Mouse (Mus musculus): ENCODE results near the gene Dolpp1.
A peak's percentile ranks its signal among the peaks of the same experiment; 100 is the strongest.

Gene Dolpp1

DNA sequence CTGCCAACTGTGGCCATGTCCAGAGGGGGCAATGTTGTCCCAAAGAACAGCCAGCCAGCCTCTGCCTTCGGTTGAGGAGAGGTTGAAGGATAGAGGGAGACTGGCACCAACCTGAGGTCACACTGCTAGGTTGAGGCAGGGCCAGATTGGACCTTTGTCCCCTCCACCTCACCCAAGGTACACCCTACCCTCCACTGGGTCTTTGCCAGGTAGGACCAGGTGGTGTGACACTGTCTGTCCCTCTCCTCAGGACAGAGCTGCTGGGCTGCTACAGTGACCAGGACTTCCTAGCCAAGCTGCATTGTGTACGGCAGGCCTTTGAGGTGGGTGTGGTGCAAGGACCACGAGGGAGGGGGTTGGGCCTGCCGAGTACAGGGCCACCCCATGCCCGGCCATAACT is 14.3 kb upstream of the Dolpp1 start:
- DNase-seq (ENCODE audit: low read depth, low spot score), result no peak

DNA sequence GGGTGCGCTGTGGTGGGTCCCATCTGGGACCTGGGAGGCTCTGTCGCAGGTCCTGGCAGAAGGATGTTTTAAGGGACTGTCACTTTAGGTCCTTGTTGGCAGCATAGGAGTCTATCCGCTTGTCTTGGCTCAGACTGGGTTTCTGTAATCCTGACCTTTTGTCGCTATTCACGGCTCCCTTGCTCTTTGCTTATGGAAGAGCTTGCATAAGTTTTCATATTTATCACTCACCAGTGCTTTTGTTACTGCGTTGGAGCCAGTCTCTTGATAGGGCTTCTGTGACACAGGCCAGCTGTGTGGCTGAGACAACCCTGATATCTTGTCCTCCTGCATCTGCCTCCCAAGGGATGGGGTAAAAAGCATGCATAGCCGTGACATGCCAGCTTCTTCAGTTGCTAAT is 12.7 kb upstream of the Dolpp1 start:
- DNase-seq (ENCODE audit: low read depth, low spot score), result no peak

DNA sequence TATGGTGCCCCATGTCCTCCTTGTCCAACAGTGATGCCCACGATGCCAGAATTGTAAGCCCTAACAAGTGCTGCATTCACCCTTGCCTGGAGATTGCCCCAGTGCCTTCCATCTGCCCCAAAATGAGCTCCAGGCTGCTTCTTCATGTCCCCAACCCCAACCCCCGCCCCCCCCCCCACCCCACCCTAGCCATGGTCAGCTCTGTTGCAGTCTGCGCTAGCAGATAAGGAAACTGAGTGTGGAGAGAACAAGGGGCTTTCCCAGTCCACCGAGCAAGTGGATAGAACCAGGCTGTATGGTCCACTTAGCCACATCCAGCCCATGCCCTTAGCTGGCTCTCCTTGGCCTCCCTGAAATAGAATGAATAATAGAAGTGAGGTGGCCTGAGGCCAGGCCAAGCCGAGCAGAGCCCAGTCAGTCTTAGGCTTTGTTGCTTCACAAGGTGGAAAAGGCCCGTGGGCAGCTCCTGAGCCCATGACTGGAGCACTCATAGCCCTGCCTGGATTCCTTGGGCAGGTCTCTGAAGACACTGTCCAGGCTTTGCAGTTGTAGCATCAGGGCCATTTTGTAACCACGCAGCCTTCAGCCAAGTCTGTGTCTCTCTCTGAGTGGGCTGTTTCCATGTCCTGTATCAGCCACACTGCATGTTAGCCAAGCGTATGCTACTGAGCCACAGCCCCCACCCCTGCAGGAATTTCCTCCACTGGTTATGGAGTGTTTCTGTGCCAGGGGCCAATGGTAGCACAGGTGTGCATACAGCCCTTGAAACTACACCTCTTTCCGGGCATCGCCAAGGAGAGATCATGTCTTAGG is 11.3 kb upstream of the Dolpp1 start:
- no peak for DNase-seq (ENCODE audit: low read depth, low spot score)

- no peak for DNase-seq (ENCODE audit: low read depth, low spot score)
These were observed 10.7 kb upstream of the Dolpp1 start for GRCm38 (mm10) chr2:30381377-30381725.

DNA sequence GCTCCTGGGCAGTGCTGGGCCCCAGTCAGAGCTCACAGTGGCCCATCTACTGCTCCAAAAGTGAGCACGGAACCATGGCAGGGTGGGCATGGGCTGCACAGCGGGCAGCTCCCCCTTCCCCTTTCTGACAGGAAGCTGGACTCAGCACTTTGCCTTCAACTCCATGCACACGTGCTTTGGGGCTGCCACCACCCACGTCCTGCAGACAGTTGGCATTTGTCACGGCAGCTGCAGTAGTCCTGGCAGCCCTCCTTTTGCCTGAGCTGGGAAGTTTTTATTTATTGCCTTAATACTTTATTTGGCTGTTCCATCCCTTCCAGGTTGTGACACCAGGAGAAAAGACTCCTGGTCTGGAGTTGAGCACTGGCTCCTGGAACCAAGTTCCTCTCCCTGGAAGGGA is 7.2 kb upstream of the Dolpp1 start:
- DNase-seq (ENCODE audit: low read depth, low spot score), result no peak

DNA sequence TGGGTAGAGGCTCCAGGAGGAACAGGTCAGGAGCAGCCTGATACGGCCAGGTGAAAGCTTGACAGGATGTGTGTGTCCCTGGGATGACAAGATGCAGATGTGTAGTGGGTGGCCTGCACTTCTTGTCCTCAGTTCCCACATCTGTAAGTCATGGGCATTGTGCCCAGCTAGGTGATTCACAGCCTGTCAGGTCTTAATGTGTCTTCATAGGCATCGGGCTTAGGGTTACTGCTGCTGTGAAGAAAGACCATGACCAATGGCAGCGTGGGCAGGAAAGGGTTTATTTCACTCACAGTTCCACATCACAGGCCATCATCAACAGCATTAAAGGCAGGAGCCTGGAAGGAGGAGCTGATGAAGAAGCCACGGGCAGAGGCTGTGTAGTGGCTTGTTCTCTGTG is 6.5 kb upstream of the Dolpp1 start:
- DNase-seq (ENCODE audit: low read depth, low spot score), result no peak

GRCm38 (mm10) chr2:30386913-30387312 is 5.1 kb upstream of the Dolpp1 start:
- no peak for DNase-seq (ENCODE audit: low read depth, low spot score)

DNA sequence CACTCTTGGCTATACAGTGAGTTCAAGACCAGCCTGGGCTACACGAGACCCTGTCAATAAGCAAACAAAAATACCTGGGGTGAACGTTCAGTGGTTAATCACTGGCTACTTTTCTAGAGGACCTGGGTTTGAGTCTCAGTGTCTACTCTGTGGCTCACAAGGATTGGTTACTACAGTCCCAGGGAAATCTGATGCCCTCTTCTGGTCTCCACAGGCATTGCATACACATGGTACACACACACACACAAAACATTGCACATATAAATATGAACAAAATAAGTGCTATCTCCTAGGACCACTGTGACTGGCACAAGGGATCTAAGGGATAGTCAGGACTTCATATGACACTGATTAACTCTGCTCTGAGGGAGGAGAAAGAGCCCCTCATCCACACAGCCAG is 3.1 kb upstream of the Dolpp1 start:
- no peak for DNase-seq (ENCODE audit: low read depth, low spot score)

GRCm38 (mm10) chr2:30392577-30393369 is 719 bp downstream of the Dolpp1 start:
- DNase-seq (ENCODE audit: low read depth, low spot score), result peak; percentile 78

- DNase-seq (ENCODE audit: low read depth, low spot score), result no peak
These were observed 1.3 kb downstream of the Dolpp1 start for GRCm38 (mm10) chr2:30393370-30393656.

- DNase-seq (ENCODE audit: low read depth, low spot score), result no peak
These were observed 3.7 kb downstream of the Dolpp1 start for GRCm38 (mm10) chr2:30395757-30396156.

DNA sequence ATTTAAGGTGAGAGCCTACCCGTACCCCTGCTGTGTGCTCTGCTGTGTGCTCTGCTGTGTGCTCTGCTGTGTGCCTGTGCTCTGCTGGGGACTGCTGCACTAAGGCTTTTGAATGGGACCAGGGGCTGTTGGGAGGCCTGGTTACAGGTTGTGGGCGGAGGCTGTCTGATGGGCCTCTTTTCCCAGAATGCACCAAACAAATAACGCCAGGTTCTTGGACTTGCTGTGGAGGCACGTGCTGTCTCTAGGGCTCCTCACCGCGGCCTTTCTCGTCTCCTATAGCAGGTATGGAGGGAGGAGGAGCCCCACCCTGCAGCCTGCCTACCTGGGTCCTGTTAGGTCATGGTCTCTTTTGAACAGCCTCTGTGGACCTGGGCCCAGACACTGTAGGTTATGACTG is 4.2 kb downstream of the Dolpp1 start:
- no peak for DNase-seq (ENCODE audit: low read depth, low spot score)

DNA sequence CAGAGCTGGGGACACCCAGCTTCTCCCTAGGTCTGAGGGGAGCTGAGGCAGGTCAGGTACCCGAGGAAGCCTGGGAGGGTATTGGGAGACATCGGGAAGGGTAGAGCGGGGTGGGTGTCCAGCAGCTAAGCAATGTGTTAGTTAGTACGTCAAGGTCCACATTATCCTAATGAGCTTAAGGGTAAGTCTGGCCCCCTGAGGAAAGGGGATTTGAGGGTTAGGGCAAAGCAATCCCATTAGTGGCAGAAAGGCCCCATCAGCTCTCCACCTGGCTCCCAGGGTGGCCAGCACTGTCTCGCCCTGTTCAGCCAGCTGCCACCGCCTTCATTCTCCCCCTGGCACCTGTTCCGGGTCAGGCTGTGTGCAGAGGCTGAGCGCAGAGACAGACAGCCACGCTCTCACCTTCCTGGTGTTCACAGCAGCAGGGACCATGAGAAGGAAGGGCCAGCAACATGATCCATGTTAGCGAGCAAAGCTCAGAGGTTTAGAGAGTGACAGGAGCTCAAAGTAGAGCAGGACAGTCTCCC is 6.0 kb downstream of the Dolpp1 start:
- DNase-seq (ENCODE audit: low read depth, low spot score), result peak; percentile 77

GRCm38 (mm10) chr2:30399191-30400171 is 7.4 kb downstream of the Dolpp1 start:
- no peak for DNase-seq (ENCODE audit: low read depth, low spot score)

- DNase-seq (ENCODE audit: low read depth, low spot score), result no peak
These were observed 9.5 kb downstream of the Dolpp1 start for GRCm38 (mm10) chr2:30401581-30401980.

GRCm38 (mm10) chr2:30402351-30402826 is 10.3 kb downstream of the Dolpp1 start:
- no peak for DNase-seq (ENCODE audit: low read depth, low spot score)

GRCm38 (mm10) chr2:30402843-30403242 is 10.8 kb downstream of the Dolpp1 start:
- no peak for DNase-seq (ENCODE audit: low read depth, low spot score)

GRCm38 (mm10) chr2:30403870-30404269 is 11.8 kb downstream of the Dolpp1 start:
- DNase-seq (ENCODE audit: low read depth, low spot score), result no peak

- no peak for DNase-seq (ENCODE audit: low read depth, low spot score)
These were observed 15.2 kb downstream of the Dolpp1 start for GRCm38 (mm10) chr2:30407221-30407620.

DNA sequence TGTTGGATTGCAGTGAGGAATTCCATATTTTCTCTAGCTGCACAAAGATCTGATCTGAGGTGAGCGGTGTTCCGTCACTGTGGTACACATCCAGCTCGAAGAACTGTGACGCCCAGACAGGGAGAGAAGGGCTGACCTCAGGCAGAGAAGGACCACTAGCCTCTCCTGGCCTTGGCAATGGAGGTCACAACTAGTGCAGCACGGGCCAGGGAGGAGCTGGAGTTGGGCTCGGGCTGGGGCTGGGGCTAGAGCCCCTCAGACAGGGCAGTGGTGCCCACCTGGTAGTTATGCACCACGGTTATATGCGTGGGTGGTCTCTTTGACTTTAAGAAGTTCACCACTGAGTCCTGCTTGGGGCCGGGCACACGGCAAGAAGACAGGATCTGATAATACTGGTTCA is 15.7 kb downstream of the Dolpp1 start:
- DNase-seq (ENCODE audit: low read depth, low spot score), result no peak

DNA sequence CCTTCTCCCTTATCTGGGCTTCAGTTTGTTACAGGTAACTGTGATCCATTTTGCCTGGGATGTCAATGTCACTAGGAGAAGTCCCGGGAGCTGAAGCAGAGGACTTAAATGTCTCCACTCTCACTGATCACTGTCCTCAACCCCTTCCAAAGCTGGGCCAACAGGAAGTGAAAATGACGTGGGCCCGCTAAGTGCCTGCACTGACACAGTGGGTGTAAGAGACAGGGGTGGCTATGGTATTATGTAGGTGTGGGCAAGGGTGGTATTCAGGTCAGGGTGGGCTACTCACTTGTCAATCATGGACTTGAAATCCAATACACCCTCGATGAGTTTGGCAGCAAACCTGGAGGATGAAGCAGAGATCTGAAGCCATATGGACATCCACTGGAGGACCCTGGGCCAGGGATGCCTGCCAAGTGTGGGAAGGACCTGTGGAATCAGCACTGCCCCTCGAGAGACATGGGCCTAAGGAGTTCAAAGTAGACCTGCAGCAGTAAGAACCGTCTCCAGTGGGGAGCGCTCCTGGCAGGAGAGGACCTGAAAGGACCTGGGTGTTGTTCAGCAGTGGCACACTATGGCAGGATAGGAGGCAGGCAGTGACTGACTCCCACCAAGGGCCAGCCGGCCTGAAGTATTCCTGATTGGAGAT is 16.5 kb downstream of the Dolpp1 start:
- no peak for DNase-seq (ENCODE audit: low read depth, low spot score)
